Mouse (Mus musculus): ENCODE results near the gene Gpsm1. TPM values are rescaled to one million over a fixed set of nuclear protein-coding genes. Genes with fewer than 3 reads are reported as not detected.

Gpsm1 gene
- polyA plus RNA-seq, 1 experiment from 2014 or later = 92.0 TPM

DNA sequence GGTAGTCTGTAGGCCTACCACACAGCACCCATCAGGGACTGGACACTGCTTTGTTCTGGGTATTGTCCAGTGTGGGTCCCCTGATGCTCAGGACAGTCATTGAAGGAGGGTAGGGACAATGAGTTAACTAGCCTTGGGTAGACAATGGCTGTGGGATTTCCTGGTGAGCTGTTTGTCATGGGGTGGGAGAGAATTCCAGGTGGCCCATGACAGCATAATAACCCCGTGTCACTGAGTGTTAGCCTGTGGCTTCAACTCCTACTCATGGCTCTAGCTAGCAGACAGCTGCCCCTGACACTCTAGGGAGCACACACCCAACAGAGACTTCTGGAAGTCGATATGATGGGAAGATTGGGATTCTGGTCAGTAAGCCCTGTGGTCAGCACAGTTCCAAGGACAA is 20.9 kb upstream of the Gpsm1 start, which contains the start of gene Ccdc187:
Gene Ccdc187, minus strand, starts transcription at position 101 of the 400 bp plus-strand sequence.
- Histone ChIP-seq H3K4me3 (ENCODE audit: low read depth, low read length) (no peak within 1 kb of the TSS), H3K27ac (ENCODE audit: low read depth, low read length) (no peak within 1 kb of the TSS), H3K4me1 (ENCODE audit: control insufficient read depth, insufficient read depth, low read length) (peaks cover 25% of the 10 kb centered on the region), H3K9ac (replicated peaks; ENCODE audit: low read depth, low read length) (no peak within 1 kb of the TSS), H3K4me2 (ENCODE audit: low read depth, low read length) (no peak within 1 kb of the TSS), H3K36me3 (ENCODE audit: control insufficient read depth, insufficient read depth, low read length) (no peaks in the 10 kb centered on the region), H3K27me3 (ENCODE audit: control insufficient read depth, insufficient read depth, low read length) (no peaks in the 10 kb centered on the region), H3K9me3 (ENCODE audit: control insufficient read depth, low read length) (no peaks in the 10 kb centered on the region)
- no peak for ATAC-seq (ENCODE audit: low read depth)
- 72% methylated on average over 2 of the region's 2 CpGs for WGBS

DNA sequence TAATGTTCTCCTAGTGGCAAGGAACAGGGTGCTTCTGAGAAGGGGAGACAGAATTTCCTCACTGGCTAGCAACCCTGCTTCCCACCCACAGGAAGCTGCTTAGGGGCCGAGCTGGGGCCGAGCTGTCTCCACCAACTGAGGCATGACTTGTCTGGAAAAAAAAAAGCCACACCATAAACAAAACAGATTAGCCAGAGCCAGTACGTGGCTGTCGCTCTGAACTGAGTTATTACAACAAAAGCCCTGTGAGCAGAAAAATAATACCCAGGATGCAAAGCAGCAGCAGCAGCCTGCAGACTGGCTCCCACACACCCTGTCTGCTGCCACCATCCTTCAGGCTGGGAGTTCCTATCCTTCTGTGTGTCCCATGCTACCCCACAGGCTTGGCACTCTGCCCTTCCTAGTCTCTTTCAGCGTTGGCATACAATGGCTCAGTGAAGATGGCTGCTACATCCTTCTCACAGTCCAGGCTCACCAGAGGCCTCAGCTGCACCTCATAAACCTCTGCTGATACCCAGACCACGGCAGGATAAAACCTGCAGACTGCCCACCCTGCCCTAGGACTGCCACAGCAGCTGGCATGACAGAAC is 18.6 kb upstream of the Gpsm1 start:
- peak; percentile 36; the same call in 1 of the 2 replicates for ATAC-seq (ENCODE audit: low read depth)
- peaks cover 32% of the 10 kb centered on the region for H3K4me1 ChIP-seq (ENCODE audit: control insufficient read depth, insufficient read depth, low read length)
- H3K9ac ChIP-seq (replicated peaks; ENCODE audit: low read depth, low read length) = no peak overlapping the region
- H3K4me2 ChIP-seq (ENCODE audit: low read depth, low read length) = no peak overlapping the region
- peak overlapping the region; percentile 71 for H3K27ac ChIP-seq (ENCODE audit: low read depth, low read length)
- 19% methylated on average over 6 of the region's 6 CpGs for WGBS
- no peaks in the 10 kb centered on the region for H3K27me3 ChIP-seq (ENCODE audit: control insufficient read depth, insufficient read depth, low read length)
- no peaks in the 10 kb centered on the region for H3K9me3 ChIP-seq (ENCODE audit: control insufficient read depth, low read length)
- no peaks in the 10 kb centered on the region for H3K36me3 ChIP-seq (ENCODE audit: control insufficient read depth, insufficient read depth, low read length)
- H3K4me3 ChIP-seq (ENCODE audit: low read depth, low read length) = no peak overlapping the region

DNA sequence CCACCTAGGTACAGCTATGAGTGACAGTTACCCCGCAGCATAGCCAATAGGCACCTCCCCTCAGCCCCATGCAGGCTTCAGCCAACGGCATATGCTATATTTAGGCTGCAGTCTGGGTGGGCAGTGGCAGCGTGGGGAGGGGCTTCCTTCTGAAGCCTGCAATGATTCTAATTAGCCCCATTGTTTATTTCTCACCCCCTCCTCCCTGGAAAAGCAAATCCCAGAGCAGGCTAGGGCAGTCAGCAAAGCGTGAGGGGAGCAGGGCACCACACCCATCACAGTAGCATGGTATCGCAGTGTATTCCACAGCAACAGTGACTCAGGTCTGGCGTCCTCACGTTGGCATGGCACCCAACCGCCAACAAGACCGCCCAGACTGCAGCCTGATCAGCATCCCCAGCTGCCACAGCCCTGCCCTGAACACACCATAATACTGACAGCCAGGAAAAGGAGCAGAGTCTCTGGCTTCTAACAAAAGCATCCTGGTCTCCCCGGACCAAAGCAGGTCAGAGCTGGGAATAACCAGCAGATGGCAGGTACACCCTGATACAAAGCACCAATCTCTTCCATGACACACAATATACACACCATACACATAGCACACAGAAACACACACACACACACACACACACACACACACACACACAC is 17.0 kb upstream of the Gpsm1 start:
- Histone ChIP-seq H3K4me3 (ENCODE audit: low read depth, low read length) (no peak overlapping the region), H3K4me2 (ENCODE audit: low read depth, low read length) (peak overlapping the region; percentile 0; the same call in 1 of the 2 replicates), H3K27me3 (ENCODE audit: control insufficient read depth, insufficient read depth, low read length) (no peaks in the 10 kb centered on the region), H3K9me3 (ENCODE audit: control insufficient read depth, low read length) (no peaks in the 10 kb centered on the region), H3K27ac (ENCODE audit: low read depth, low read length) (peak overlapping the region; percentile 65), H3K4me1 (ENCODE audit: control insufficient read depth, insufficient read depth, low read length) (peaks cover 32% of the 10 kb centered on the region), H3K36me3 (ENCODE audit: control insufficient read depth, insufficient read depth, low read length) (no peaks in the 10 kb centered on the region), H3K9ac (replicated peaks; ENCODE audit: low read depth, low read length) (peak overlapping the region; percentile 1; the same call in 1 of the 2 replicates)
- ATAC-seq (ENCODE audit: low read depth) = peak; percentile 76
- 1% methylated on average over 10 of the region's 10 CpGs for WGBS

- H3K4me3 ChIP-seq (ENCODE audit: low read depth, low read length) = no peak overlapping the region
- no peaks in the 10 kb centered on the region for H3K9me3 ChIP-seq (ENCODE audit: control insufficient read depth, low read length)
- peaks cover 32% of the 10 kb centered on the region for H3K4me1 ChIP-seq (ENCODE audit: control insufficient read depth, insufficient read depth, low read length)
- peak; percentile 50 for ATAC-seq (ENCODE audit: low read depth)
- no peaks in the 10 kb centered on the region for H3K36me3 ChIP-seq (ENCODE audit: control insufficient read depth, insufficient read depth, low read length)
- peak overlapping the region; percentile 0; the same call in 1 of the 2 replicates for H3K4me2 ChIP-seq (ENCODE audit: low read depth, low read length)
- no peaks in the 10 kb centered on the region for H3K27me3 ChIP-seq (ENCODE audit: control insufficient read depth, insufficient read depth, low read length)
- H3K9ac ChIP-seq (replicated peaks; ENCODE audit: low read depth, low read length) = peak overlapping the region; percentile 1; the same call in 1 of the 2 replicates
- WGBS = 9% methylated on average over 4 of the region's 4 CpGs
- peak overlapping the region; percentile 65 for H3K27ac ChIP-seq (ENCODE audit: low read depth, low read length)
These were observed 16.5 kb upstream of the Gpsm1 start for GRCm38 (mm10) chr2:26298856-26299230.

GRCm38 (mm10) chr2:26299336-26299735 is 16.0 kb upstream of the Gpsm1 start:
- no peaks in the 10 kb centered on the region for H3K9me3 ChIP-seq (ENCODE audit: control insufficient read depth, low read length)
- peak overlapping the region; percentile 65 for H3K27ac ChIP-seq (ENCODE audit: low read depth, low read length)
- WGBS = 33% methylated on average over 7 of the region's 7 CpGs
- H3K9ac ChIP-seq (replicated peaks; ENCODE audit: low read depth, low read length) = 0 out of 2 replicates have a peak overlapping the region, but pooled peaks have one; percentile 1
- ATAC-seq (ENCODE audit: low read depth) = no peak
- H3K4me3 ChIP-seq (ENCODE audit: low read depth, low read length) = no peak overlapping the region
- peaks cover 32% of the 10 kb centered on the region for H3K4me1 ChIP-seq (ENCODE audit: control insufficient read depth, insufficient read depth, low read length)
- H3K4me2 ChIP-seq (ENCODE audit: low read depth, low read length) = no peak overlapping the region
- no peaks in the 10 kb centered on the region for H3K27me3 ChIP-seq (ENCODE audit: control insufficient read depth, insufficient read depth, low read length)
- H3K36me3 ChIP-seq (ENCODE audit: control insufficient read depth, insufficient read depth, low read length) = no peaks in the 10 kb centered on the region

DNA sequence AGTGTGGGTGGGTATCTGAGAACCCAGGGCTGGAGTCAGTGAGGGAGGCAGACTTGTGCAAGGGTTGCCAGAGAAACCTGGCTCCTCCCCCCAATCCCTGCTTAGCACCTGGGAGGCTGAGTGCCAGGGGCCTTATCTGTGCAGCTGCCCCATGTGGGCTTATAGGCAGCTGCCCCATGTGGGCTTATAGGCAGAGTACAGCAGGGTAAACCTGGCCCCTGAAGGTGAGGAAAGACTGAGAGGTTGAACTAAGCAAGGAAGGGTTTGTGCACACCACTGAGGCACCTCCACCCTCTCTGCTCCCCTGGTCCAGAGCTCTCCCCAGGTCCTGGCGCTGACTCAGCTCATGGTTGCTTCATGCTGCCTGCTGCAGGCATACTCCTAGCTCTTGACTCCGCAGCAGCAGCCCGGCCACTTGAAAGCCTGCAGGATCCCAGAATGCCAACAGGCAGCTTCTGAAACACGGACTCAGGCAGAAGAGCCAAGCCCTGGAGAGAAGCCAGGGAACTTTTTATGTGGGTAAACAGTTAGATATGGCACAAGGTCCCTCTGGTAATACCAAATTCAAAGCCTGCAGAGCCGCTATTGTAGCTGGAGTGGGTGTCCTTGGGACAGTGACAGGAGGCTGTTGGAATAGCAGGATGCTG is 15.0 kb upstream of the Gpsm1 start:
- 43% methylated on average over 5 of the region's 5 CpGs for WGBS
- H3K9ac ChIP-seq (replicated peaks; ENCODE audit: low read depth, low read length) = no peak overlapping the region

DNA sequence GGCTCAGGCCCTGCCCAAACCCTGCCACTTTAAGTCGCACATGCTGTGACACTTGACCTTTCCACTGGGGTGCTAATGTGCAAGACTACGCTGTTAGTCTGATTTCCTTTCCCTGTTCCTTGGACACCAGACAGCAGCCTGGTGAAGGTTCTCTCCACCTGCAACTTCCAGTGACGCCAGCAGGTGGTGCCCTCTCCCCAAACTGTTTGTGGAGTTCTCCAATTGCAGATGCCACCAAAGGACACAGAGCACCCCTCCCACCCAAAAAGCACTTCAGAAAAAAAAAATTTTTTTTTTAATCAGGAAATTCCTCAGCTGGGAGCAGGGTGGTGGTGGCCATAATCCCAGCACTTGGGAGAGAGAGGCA is 14.5 kb upstream of the Gpsm1 start:
- Histone ChIP-seq H3K4me3 (ENCODE audit: low read depth, low read length) (no peak overlapping the region), H3K9me3 (ENCODE audit: control insufficient read depth, low read length) (no peaks in the 10 kb centered on the region), H3K9ac (replicated peaks; ENCODE audit: low read depth, low read length) (no peak overlapping the region), H3K27me3 (ENCODE audit: control insufficient read depth, insufficient read depth, low read length) (no peaks in the 10 kb centered on the region), H3K27ac (ENCODE audit: low read depth, low read length) (no peak overlapping the region), H3K36me3 (ENCODE audit: control insufficient read depth, insufficient read depth, low read length) (no peaks in the 10 kb centered on the region), H3K4me2 (ENCODE audit: low read depth, low read length) (no peak overlapping the region), H3K4me1 (ENCODE audit: control insufficient read depth, insufficient read depth, low read length) (peaks cover 32% of the 10 kb centered on the region)
- 0% methylated on average over 3 of the region's 3 CpGs for WGBS
- ATAC-seq (ENCODE audit: low read depth) = no peak

More for the DNA sequence above, 15.0 kb upstream of the Gpsm1 start:
- Histone ChIP-seq H3K4me1 (ENCODE audit: control insufficient read depth, insufficient read depth, low read length) (peaks cover 32% of the 10 kb centered on the region), H3K4me2 (ENCODE audit: low read depth, low read length) (no peak overlapping the region), H3K27ac (ENCODE audit: low read depth, low read length) (no peak overlapping the region), H3K27me3 (ENCODE audit: control insufficient read depth, insufficient read depth, low read length) (no peaks in the 10 kb centered on the region), H3K4me3 (ENCODE audit: low read depth, low read length) (no peak overlapping the region), H3K9me3 (ENCODE audit: control insufficient read depth, low read length) (no peaks in the 10 kb centered on the region), H3K36me3 (ENCODE audit: control insufficient read depth, insufficient read depth, low read length) (no peaks in the 10 kb centered on the region)
- 0 out of 2 replicates have a peak, but pooled peaks have one; percentile 8 for ATAC-seq (ENCODE audit: low read depth)

- Histone ChIP-seq H3K9me3 (ENCODE audit: control insufficient read depth, low read length) (no peaks in the 10 kb centered on the region), H3K36me3 (ENCODE audit: control insufficient read depth, insufficient read depth, low read length) (no peaks in the 10 kb centered on the region), H3K27ac (ENCODE audit: low read depth, low read length) (no peak overlapping the region), H3K4me1 (ENCODE audit: control insufficient read depth, insufficient read depth, low read length) (peaks cover 29% of the 10 kb centered on the region), H3K9ac (replicated peaks; ENCODE audit: low read depth, low read length) (no peak overlapping the region), H3K27me3 (ENCODE audit: control insufficient read depth, insufficient read depth, low read length) (no peaks in the 10 kb centered on the region), H3K4me3 (ENCODE audit: low read depth, low read length) (no peak overlapping the region), H3K4me2 (ENCODE audit: low read depth, low read length) (no peak overlapping the region)
- 93% methylated on average over 10 of the region's 10 CpGs for WGBS
- ATAC-seq (ENCODE audit: low read depth) = no peak
These were observed 13.3 kb upstream of the Gpsm1 start for GRCm38 (mm10) chr2:26302005-26302503.

- no peaks in the 10 kb centered on the region for H3K27me3 ChIP-seq (ENCODE audit: control insufficient read depth, insufficient read depth, low read length)
- no peaks in the 10 kb centered on the region for H3K9me3 ChIP-seq (ENCODE audit: control insufficient read depth, low read length)
- 74% methylated on average over 1 of the region's 1 CpGs for WGBS
- no peak overlapping the region for H3K4me2 ChIP-seq (ENCODE audit: low read depth, low read length)
- no peak overlapping the region for H3K9ac ChIP-seq (replicated peaks; ENCODE audit: low read depth, low read length)
- H3K36me3 ChIP-seq (ENCODE audit: control insufficient read depth, insufficient read depth, low read length) = no peaks in the 10 kb centered on the region
- no peak for ATAC-seq (ENCODE audit: low read depth)
- H3K4me1 ChIP-seq (ENCODE audit: control insufficient read depth, insufficient read depth, low read length) = peaks cover 7% of the 10 kb centered on the region; the same call in 1 of the 2 replicates
- no peak overlapping the region for H3K27ac ChIP-seq (ENCODE audit: low read depth, low read length)
- H3K4me3 ChIP-seq (ENCODE audit: low read depth, low read length) = no peak overlapping the region
These were observed 10.6 kb upstream of the Gpsm1 start for GRCm38 (mm10) chr2:26304711-26305110.
